Mouse (Mus musculus) erythroblast, adult 5-6 weeks (primary cell): Measurements from ENCODE around the gene Ston2. TPM values are rescaled to one million over a fixed set of nuclear protein-coding genes. Genes with fewer than 3 reads are reported as not detected.
"Not testable (repeated sequence)": the region's sequence is repeated elsewhere in the genome, so short reads cannot be mapped to it uniquely, and the experiment has no call there.

Experiments
- ATAC-seq: replicated peaks from 2 replicates; pipeline ENCODE4 v1.8.0; 2016; ENCODE audit warnings: moderate number of reproducible peaks, mild to moderate bottlenecking, moderate TSS enrichment, inconsistent platforms; ENCODE audit not compliant: poor library complexity, low FRiP score, severe bottlenecking
- total RNA-seq, 2 experiments: library from RNA; stranded (forward) in 1 of 2; stranded (reverse) in 1 of 2; fragments of 150-400 nt in 1 of 2; fragments of 200-764, 138-1000 nt in 1 of 2; gene quantifications; 2 replicates each; pipeline versions ENCODE4 v1.2.3 to v1.2.4; 2015 to 2017; ENCODE audit warnings: low replicate concordance in 2 of 2

Ston2 gene
- total RNA-seq, 2 experiments from 2014 or later, result 0.58 to 2.0 TPM

DNA sequence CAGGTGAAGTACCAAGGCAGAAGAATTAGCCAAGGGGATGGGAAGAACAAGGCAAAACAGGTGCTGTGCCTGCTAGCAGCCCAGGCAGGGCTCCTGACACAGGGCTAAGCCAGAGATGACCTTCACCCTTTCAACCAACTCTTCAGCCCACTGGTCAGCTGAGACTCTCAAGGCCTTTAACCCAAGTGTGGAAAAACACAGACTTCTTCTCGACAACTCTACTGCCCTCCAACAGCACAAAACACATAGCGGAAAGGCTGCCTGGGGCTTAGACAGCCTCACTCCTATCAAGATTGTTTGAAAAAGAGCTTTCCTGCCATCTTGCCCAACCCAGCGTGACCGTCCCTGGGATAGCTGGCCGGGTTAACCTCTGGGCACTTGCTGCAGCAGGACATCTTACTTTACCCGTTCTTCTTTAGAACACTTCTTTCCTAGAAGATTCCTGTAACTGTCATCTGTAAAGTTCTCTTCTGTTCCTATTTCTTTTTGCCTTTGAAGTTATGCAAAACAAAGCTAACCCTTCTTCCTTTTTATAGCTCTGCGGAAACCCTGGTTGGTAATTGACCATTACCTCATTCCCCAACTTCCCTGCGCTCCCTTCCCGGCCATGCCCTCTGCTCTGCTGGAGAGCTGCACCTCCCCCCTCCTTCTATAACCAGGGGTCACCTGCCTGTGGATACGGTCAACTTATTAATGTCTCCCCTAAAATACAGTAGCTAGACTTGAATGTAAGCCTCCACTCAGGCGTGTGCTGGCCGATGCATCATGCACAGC lies 150.9 kb downstream of the Ston2 start:
- ATAC-seq, result no peak

DNA sequence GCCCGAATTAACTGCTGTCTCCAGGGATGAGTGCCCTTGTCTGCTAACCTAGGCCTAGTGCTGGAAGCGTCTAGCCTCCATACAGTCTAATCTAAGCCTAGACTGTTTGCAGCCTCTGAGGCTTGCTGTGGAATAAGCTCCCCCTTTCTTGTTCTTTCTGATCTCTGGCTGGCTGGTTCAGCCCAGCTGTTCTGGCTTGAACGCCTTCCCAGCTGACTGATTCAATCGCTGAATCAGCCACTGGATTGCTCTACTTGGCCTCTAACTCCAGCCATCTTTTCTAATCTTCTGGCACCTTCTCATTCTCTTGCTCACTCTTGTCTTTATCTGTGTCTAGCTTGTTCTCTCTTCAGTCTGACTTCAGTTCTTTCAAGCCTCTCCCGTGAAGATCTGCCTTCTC lies 161.7 kb downstream of the Ston2 start:
- ATAC-seq, result no peak

DNA sequence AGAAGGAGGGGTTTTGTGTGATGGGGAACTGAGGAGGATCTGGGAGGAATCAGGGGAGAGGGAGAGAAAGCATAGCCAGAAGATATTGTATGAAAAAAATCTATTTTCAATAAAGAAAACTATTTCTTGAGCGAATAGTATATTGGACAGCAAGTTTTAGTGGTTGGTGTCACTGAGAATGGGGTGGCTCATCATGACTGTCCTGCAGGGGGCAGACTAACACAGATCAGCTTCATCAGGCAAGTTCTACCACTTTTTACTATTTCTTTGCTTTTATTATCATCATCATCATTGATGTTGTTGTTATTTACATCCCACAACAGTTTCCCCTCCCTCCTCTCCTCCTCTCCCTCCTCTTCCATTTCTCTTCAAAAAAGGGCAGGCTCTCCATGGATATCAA lies 163.2 kb downstream of the Ston2 start:
- no peak; the same call in 1 of the 2 replicates for ATAC-seq

DNA sequence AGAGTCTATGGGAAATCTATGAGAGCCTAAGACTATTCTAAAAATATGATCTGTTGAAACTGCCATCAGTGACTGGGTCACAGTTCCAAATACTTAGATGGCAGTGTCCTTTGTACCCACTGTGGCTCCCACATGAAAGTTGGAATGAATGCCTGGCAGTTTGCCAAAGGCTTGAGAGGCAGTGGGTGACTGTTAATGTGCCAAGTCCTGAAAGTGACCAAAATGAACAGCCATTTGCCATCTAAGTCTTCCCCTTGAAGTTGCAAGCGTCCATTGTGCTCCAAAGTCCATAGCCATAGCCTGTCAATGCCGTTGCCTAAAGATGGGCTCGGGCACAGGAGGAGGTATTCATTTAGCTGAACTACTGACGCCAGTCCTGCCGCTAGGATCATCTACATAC lies 178.8 kb downstream of the Ston2 start:
- no peak for ATAC-seq

DNA sequence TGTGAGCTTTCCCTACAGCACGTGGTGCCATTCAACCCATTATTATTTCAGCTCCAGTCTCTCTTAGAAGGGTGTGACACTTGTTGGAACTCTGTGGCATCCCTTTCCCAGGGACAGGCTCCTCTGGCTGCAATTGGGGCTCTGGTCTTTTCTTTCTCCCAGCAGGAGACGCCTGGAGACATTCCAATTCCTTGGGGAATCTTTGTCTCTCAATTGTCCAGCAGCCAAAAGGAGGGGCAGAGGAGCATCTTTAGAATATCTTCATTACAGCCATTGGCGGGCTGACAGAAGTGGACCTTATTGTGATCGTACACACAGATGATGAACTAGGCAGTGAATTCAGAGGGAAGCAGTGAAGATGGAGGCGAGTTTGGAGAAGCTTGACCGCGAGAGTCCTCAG lies 180.5 kb downstream of the Ston2 start:
- ATAC-seq, result no peak

DNA sequence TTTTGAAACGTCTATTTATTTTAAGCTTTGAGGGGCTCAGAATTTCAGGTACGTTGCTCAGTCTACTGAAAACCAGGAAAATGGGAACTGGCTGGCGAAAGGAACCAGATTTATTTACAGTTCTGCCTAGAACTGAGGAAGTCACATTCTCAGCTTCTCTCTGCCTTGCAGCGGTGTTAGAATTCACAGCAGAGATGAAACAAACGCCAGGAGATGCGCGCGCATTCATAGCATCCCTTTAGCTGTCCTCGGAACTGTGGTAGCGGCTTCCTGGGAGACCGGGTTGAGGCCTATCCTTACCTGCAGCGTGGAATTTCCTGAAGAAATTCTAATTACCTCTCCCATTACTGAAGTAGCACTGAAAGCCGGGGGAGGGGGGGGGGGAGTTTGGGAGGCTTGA lies 181.5 kb downstream of the Ston2 start:
- ATAC-seq, result no peak

DNA sequence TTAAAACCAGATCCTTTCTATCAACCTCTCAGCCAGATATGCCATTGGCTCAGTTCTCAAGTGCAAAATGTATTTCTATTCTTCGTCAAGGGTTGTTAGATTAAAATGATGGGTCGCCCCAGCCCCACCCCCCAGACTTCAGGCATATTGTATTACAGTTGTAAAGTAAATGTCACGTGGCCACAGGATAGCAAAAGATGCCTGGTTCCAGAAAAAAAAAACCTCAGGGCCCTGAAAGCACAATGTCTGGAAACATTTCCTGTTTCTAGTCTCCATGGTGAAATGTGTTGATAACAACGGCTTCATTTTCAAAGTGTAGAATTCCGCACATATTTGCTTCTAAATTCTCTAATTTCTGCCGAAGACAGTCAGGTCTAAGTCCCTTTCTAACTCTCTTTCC lies 183.6 kb downstream of the Ston2 start:
- no peak for ATAC-seq

DNA sequence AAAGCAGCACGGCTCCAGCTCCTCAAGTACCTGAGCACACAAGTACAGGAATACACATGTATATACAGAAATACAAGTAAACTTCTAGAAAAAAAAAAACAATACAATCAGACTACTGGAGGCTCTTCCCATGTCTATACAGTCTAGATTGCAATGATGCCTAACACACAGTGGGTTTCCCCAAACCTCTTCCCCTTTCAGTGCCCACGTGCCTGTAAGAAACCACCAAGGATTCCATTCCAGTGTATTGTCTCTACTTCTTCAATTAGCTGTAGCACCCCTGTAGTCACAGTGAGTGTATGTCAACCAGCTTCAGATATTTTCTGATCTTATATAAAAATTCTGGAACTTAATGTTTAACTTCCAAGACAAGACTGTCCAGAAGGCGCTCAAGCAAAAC lies 196.1 kb downstream of the Ston2 start:
- no peak for ATAC-seq

DNA sequence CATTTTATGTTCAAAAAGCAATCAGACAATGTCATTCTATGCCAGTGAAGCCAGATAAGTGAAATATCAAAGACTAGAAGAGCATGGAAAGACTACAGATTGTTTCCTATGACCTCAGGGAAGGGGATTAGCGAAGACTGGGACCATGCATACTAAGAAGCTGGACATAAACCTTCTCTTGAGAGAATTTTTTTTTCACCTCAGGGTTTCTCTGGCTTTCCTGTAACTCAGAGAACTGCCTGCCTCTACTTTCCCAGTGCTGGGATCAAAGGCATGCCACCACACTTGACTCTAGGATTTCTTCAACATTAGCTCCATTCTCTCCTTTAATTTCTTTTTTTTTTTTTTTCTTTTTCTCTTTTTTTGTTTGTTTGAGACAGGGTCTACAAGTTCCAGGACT lies 197.0 kb downstream of the Ston2 start:
- ATAC-seq, result no peak

DNA sequence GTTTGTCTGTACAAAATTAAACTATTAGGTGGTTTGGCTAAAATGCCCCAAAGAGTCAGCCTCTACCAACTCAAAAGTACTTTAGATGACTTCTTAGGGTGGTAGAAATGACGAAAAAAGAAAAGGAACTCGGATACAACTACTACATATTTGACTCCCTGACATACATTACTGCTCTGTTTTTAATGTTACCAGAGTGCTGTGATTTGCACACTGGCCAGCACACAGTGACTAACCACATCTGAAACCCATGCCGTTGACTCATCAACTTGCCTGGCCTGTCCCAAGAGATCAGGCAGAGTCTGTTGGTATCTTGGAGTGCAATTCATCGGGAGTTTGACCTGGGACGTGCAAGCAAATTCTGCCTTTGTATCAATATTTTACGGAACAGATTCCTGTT lies 197.5 kb downstream of the Ston2 start:
- ATAC-seq, result peak; percentile 34

DNA sequence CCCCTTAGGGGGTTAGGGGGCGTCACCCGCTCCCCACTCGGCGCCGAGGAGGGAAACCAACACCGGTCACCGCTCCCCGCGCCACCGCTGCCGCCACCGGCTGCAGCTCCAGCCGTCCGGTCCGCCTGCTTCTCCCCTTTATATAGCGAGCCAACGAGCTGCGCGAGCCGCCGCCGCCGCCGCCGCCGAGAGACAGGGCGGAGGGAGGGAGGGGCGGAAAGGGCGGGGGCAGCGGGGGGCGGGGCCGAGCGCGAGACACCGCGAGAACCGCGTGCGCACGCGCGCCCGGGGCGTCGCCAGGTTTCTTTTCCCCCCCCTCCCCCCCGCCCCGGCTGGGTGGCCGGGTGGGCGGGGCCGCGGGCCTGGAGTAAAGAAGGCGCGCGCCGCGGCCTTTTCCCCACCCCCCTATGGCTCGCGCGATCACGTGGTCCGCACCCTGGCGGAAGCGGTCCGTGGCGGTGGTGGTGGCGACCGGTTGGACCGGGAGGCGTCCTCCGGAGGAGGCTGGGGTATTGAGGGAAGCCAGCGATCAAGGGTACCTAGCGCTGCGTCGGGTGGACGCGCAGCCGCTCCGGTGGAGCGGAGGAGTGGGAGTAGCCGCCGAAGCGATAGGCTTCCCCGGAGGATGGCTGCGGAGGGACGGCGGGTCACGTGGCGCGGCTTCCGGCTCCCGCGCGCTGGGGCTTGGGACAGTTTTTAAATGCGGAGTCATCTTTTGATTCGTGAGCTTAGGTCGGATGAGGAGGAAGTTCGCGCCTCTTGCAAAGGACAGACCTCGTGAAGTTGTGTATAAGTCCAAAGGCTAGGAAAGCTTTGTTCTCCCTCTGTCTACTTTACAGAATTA lies 198.1 kb downstream of the Ston2 start, which contains the start of gene Gtf2a1:
Gtf2a1 (minus strand) TSS at position 641 of the 844 bp plus-strand sequence.
- ATAC-seq, result peak; percentile 77

DNA sequence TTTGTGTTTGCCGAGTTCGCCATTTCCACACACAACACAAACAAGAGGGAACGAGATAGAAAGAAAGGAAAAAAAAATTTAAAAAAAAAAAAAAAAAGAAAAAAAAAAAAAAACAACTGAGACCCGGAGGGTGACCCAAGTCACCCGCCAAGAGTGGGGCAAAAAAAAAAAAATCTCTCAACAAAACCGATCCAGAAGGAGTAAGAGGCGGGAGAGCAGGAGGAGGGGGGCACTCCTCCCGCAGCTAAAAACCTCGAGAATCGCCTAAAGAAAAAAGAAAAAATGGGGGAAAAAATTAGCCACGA lies 198.7 kb downstream of the Ston2 start:
- ATAC-seq, result no peak

DNA sequence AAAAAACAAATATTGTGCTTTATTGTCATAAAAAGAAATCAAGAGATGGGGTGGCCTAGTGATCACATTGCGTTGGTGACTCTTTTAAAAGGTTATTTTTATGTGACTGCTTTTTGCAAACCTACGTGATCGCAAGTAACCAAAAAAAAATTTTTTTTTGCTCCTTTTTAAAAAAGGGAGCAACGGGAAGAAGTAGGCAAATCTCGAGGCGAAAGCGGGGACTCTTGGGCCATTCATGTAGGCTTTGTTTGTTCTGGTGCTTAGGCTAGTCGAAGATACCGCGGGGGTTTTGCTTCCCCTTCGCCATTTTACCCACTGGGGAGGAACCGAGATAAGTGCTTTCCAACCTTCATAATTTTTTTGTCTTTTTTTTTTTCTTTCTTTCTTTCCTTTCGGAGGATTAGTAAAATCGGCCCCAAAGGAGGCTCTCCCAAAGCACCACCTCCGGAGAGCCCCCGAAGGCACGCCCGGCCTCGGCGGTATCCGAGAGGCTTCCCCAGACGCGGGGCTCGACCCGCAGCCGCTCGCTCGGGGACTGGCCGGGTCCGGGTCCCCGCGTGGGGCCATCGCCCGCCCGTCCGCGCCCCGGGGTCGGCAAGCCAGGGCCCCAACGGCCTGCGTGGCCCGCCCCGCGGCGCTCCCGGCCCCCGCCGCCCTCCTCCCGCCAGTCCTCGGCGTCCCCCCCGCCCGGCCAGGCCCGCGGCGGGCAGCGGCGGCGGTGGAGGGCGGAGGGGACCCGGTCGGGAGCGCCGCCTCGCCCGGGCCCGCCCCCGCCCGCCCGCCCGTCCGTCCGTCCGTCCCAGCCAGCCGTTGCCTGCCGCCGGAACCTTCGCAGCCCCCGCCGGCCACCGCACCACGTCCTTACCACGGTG lies 199.3 kb downstream of the Ston2 start:
- ATAC-seq, result no peak

DNA sequence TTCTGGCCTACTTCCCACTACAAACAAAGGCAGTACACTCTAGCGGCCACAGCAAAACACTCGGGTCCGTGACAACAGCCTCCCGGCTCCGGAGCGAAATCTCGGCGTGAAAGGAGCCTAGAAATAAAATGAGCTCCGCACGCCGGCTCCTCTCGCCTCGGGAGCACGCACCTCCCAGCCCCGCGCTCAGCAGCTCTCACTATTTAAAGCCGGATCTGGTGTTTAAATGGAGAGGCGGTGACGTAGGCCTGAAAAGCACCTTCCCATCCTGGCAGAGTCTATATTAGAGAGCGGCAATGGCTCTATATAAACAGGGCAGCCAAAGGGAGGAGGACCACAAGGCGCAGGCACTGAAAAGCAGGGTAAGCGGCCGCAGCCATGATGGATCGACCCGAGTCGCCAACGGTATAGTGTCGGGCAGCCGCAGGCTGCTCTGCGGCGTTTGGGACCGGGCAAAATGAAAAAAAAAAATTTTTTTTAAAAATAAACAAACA lies 200.0 kb downstream of the Ston2 start:
- peak; percentile 71 for ATAC-seq

DNA sequence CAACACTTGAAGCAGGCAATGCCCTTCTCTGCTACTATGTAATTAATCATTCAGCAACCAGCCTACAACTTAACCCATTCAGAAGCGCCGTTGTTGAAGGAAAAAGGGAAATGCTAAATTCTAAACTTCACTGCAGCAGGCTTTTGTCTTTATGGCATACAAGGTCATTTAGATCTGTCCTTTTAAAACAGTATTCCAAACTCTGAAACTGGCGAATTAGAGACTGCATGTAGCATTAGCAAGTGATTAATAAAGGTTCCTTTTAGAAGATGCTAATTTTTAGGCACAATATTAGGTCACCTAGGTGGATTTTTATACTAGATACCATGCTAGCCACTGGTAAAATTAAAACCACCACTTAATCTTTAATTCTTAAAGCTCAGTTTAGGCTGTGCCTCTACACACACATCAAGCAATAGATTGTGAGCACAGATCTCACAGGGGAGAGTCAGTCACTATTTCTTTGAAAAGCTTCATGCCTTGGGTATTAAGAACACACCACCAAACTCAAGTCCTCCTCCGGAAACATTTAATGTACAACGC lies 200.6 kb downstream of the Ston2 start:
- ATAC-seq, result no peak

DNA sequence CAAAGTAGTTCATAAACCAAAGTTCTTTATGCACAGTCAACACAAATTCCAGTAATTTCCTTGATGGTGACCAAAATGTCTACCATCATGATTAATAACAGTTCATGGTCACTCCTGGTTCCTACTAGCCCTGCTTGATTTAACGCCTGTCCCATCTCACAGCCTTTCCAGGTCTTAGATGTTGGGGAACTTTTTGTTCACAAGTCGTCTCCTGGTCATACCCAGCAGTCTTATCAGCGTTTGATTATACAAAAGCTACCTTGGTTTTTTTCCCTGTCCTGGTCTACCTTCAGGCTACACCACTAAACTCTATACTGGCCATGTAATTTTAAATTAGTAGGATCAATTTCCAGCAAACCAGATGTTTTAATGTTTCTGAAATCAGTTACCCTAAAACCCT lies 201.1 kb downstream of the Ston2 start:
- ATAC-seq, result no peak

DNA sequence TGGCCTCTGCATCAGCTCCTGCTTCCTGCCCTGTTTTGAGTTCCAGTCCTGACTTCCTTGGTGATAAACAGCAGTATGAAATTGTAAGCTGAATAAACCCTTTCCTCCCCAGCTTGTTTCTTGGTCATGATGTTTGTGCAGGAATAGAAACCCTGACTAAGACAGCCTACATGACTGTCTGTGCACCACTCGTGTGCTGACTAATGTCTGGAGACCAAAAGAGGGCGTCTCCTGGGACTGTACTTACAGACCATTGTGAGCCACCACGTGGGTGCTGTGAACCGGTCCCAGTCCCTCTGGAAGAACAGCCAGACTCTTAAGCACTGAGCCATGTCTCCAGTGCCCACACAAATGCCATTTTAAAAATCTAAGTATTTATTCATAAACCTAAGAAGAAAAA lies 202.4 kb downstream of the Ston2 start:
- ATAC-seq, result not testable (repeated sequence)

DNA sequence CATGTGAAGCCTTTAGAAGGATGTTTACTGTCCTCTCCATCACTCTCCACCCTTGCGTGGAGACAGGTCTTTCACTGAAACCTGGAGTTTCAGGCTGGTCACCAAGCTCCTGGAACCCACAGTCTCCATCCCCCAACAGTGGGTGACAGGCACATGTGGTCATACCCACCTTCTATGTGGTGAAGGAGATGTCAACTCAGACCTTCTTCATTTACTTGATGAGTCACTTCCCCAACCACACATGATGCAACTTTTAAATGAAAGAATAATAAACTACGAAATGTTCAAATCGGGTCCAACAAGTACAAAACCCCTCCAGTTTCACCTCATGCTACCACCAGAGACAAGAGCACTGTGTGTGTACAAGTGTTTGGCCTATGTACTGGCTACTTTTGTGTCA lies 203.0 kb downstream of the Ston2 start:
- no peak for ATAC-seq

DNA sequence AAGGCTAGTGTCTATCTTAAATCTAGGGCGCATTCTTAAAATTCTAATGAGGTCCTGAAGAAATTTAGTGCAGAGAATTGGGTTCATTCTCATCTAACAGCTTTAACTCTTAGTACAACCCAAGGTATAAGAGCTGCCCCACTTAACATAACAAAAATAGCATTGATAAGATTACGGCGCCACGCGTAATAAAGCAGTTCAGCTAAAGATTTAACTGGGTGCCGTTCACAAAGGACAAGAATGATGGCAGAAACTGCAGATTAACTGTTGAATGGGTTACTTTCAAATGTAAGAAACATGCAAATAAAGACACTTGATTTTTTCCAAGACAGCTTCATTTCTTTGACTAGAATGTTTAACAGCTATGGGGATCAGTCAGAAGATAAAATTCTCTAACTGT lies 204.8 kb downstream of the Ston2 start:
- ATAC-seq, result no peak
